Mouse (Mus musculus): ENCODE measurements around the gene Tsnaxip1. TPM values are rescaled to one million over a fixed set of nuclear protein-coding genes. Genes with fewer than 3 reads are reported as not detected.

The Tsnaxip1 gene
- 0.64 and 1.0 TPM in 2 replicates for polyA plus RNA-seq (2015; fragmentation: Nextera tagmentation; extraction: Ambion mirVana)

GRCm38 (mm10) chr8:105826861-105827848, at the start of gene Tsnaxip1, which contains the start of gene Ranbp10:
TSS of gene Tsnaxip1 (plus strand) at chr8:105827731.
TSS of gene Ranbp10 (minus strand) at chr8:105827350.
- ATAC-seq (replicated peaks) = peak; percentile 98
- Histone ChIP-seq H3K9ac (peak within 1 kb of the TSS; percentile 90), H3K4me1 (peaks cover 17% of the 10 kb centered on the region), H3K36me3 (replicated peaks) (peaks cover 8% of the 10 kb centered on the region; the same call in 1 of the 2 replicates), H3K4me3 (peak within 1 kb of the TSS; percentile 88), H3K27me3 (replicated peaks) (no peaks in the 10 kb centered on the region), H3K4me2 (peak within 1 kb of the TSS; percentile 71), H3K27ac (peak within 1 kb of the TSS; percentile 84), H3K9me3 (no peaks in the 10 kb centered on the region)
- WGBS = under 1% methylated on average over 52 of the region's 52 CpGs

- no peak overlapping the region for H3K4me2 ChIP-seq
- H3K27me3 ChIP-seq (replicated peaks) = no peaks in the 10 kb centered on the region
- no peak overlapping the region for H3K27ac ChIP-seq
- H3K9ac ChIP-seq = no peak overlapping the region
- ATAC-seq (replicated peaks) = no peak
- whole genome bisulfite sequencing = 92% methylated on average over 2 of the region's 2 CpGs
- no peak overlapping the region for H3K4me3 ChIP-seq
- H3K9me3 ChIP-seq = no peaks in the 10 kb centered on the region
- no peaks in the 10 kb centered on the region for H3K4me1 ChIP-seq
- peaks cover 48% of the 10 kb centered on the region for H3K36me3 ChIP-seq (replicated peaks)
Measured at GRCm38 (mm10) chr8:105777833-105778232, 49.7 kb upstream of the Tsnaxip1 start.

GRCm38 (mm10) chr8:105780298-105780697, 47.2 kb upstream of the Tsnaxip1 start:
- no peaks in the 10 kb centered on the region for H3K9me3 ChIP-seq
- H3K27me3 ChIP-seq (replicated peaks) = no peaks in the 10 kb centered on the region
- no peak for ATAC-seq (replicated peaks)
- H3K4me2 ChIP-seq = no peak overlapping the region
- no peak overlapping the region for H3K4me3 ChIP-seq
- no peak overlapping the region for H3K27ac ChIP-seq
- no peak overlapping the region for H3K9ac ChIP-seq
- 96% methylated on average over 5 of the region's 5 CpGs for WGBS
- H3K4me1 ChIP-seq = no peaks in the 10 kb centered on the region
- peaks cover 26% of the 10 kb centered on the region for H3K36me3 ChIP-seq (replicated peaks)

- ATAC-seq (replicated peaks) = no peak
- Histone ChIP-seq H3K36me3 (replicated peaks) (no peaks in the 10 kb centered on the region), H3K9ac (no peak overlapping the region), H3K4me2 (no peak overlapping the region), H3K4me1 (no peaks in the 10 kb centered on the region), H3K27me3 (replicated peaks) (no peaks in the 10 kb centered on the region), H3K9me3 (no peaks in the 10 kb centered on the region), H3K4me3 (no peak overlapping the region), H3K27ac (no peak overlapping the region)
- WGBS = 93% methylated on average over 2 of the region's 2 CpGs
Measured at GRCm38 (mm10) chr8:105788241-105788640, 39.3 kb upstream of the Tsnaxip1 start.

- Histone ChIP-seq H3K9ac (no peak overlapping the region), H3K4me2 (no peak overlapping the region), H3K27me3 (replicated peaks) (no peaks in the 10 kb centered on the region), H3K36me3 (replicated peaks) (no peaks in the 10 kb centered on the region), H3K4me3 (no peak overlapping the region), H3K4me1 (no peaks in the 10 kb centered on the region), H3K9me3 (no peaks in the 10 kb centered on the region), H3K27ac (no peak overlapping the region)
- ATAC-seq (replicated peaks) = no peak
- WGBS = 74% methylated on average over 4 of the region's 4 CpGs
Measured at GRCm38 (mm10) chr8:105788927-105789326, 38.6 kb upstream of the Tsnaxip1 start.

- Histone ChIP-seq H3K27ac (no peak overlapping the region), H3K27me3 (replicated peaks) (no peaks in the 10 kb centered on the region), H3K9ac (no peak overlapping the region), H3K36me3 (replicated peaks) (no peaks in the 10 kb centered on the region), H3K4me2 (no peak overlapping the region), H3K4me1 (no peaks in the 10 kb centered on the region), H3K9me3 (no peaks in the 10 kb centered on the region), H3K4me3 (no peak overlapping the region)
- no peak for ATAC-seq (replicated peaks)
Measured at GRCm38 (mm10) chr8:105789626-105790025, 37.9 kb upstream of the Tsnaxip1 start.

- Histone ChIP-seq H3K9me3 (no peaks in the 10 kb centered on the region), H3K4me1 (no peaks in the 10 kb centered on the region), H3K9ac (no peak overlapping the region), H3K4me2 (no peak overlapping the region), H3K36me3 (replicated peaks) (no peaks in the 10 kb centered on the region), H3K4me3 (no peak overlapping the region), H3K27ac (no peak overlapping the region), H3K27me3 (replicated peaks) (no peaks in the 10 kb centered on the region)
- ATAC-seq (replicated peaks) = no peak
- WGBS = 96% methylated on average over 1 of the region's 1 CpGs
Measured at GRCm38 (mm10) chr8:105793331-105793730, 34.2 kb upstream of the Tsnaxip1 start.

GRCm38 (mm10) chr8:105794009-105794598, 33.4 kb upstream of the Tsnaxip1 start:
- Histone ChIP-seq H3K36me3 (replicated peaks) (no peaks in the 10 kb centered on the region), H3K27ac (no peak overlapping the region), H3K4me2 (no peak overlapping the region), H3K27me3 (replicated peaks) (no peaks in the 10 kb centered on the region), H3K4me3 (no peak overlapping the region), H3K9ac (no peak overlapping the region), H3K4me1 (0 out of 2 replicates have a peak, but pooled peaks cover 3% of the 10 kb centered on the region), H3K9me3 (no peaks in the 10 kb centered on the region)
- ATAC-seq (replicated peaks) = no peak
- WGBS = 91% methylated on average over 3 of the region's 3 CpGs

GRCm38 (mm10) chr8:105795785-105796184, 31.7 kb upstream of the Tsnaxip1 start:
- 95% methylated on average over 1 of the region's 1 CpGs for WGBS
- Histone ChIP-seq H3K4me2 (no peak overlapping the region), H3K4me1 (peaks cover 7% of the 10 kb centered on the region; the same call in 1 of the 2 replicates), H3K4me3 (no peak overlapping the region), H3K36me3 (replicated peaks) (no peaks in the 10 kb centered on the region), H3K27ac (no peak overlapping the region), H3K9me3 (no peaks in the 10 kb centered on the region), H3K9ac (no peak overlapping the region), H3K27me3 (replicated peaks) (no peaks in the 10 kb centered on the region)
- ATAC-seq (replicated peaks) = no peak

GRCm38 (mm10) chr8:105798408-105798807, 29.1 kb upstream of the Tsnaxip1 start:
- H3K36me3 ChIP-seq (replicated peaks) = no peaks in the 10 kb centered on the region
- no peak overlapping the region for H3K27ac ChIP-seq
- H3K9ac ChIP-seq = no peak overlapping the region
- no peaks in the 10 kb centered on the region for H3K27me3 ChIP-seq (replicated peaks)
- H3K4me3 ChIP-seq = no peak overlapping the region
- H3K9me3 ChIP-seq = no peaks in the 10 kb centered on the region
- no peak for ATAC-seq (replicated peaks)
- WGBS = 95% methylated on average over 5 of the region's 5 CpGs
- H3K4me2 ChIP-seq = no peak overlapping the region
- peaks cover 7% of the 10 kb centered on the region; the same call in 1 of the 2 replicates for H3K4me1 ChIP-seq

GRCm38 (mm10) chr8:105799091-105799812, 28.3 kb upstream of the Tsnaxip1 start:
- no peaks in the 10 kb centered on the region for H3K27me3 ChIP-seq (replicated peaks)
- no peak overlapping the region for H3K9ac ChIP-seq
- H3K9me3 ChIP-seq = no peaks in the 10 kb centered on the region
- peaks cover 7% of the 10 kb centered on the region; the same call in 1 of the 2 replicates for H3K4me1 ChIP-seq
- ATAC-seq (replicated peaks) = no peak
- 55% methylated on average over 8 of the region's 8 CpGs for WGBS
- H3K27ac ChIP-seq = no peak overlapping the region
- no peak overlapping the region for H3K4me3 ChIP-seq
- H3K4me2 ChIP-seq = no peak overlapping the region
- H3K36me3 ChIP-seq (replicated peaks) = no peaks in the 10 kb centered on the region

Measured in midbrain, embryonic 15.5 days (tissue).